Mouse (Mus musculus) heart, embryonic 13.5 days (tissue): ENCODE measurements at regions not wholly inside any gene's neighbourhood (a gene's known extent, or its start where the extent isn't known, plus 50 kb on each side); places are given as distances from the start of the nearest gene placed in this dataset.
"Not testable (repeated sequence)": the region's sequence is repeated elsewhere in the genome, so short reads cannot be mapped to it uniquely, and the experiment has no call there.

ENCODE experiments used
- ATAC-seq: fragments of 200-750 bp; cut with Nextera tagmentation; 2 replicates; pipeline ENCODE4 v1.8.0; 2017; ENCODE audit warnings: moderate TSS enrichment; ENCODE audit not compliant: insufficient number of reproducible peaks, low FRiP score, low TSS enrichment; ENCODE audit errors: extremely low read depth
- H3K27ac ChIP-seq: fragments of 300-500 bp; sonication (generic); replicated peaks from 2 replicates; pipeline ENCODE4 v1.5.1; 2015; ENCODE audit warnings: moderate library complexity, mild to moderate bottlenecking, inconsistent platforms
- H3K27me3 ChIP-seq: fragments of 300-500 bp; sonication (generic); replicated peaks from 2 replicates; pipeline ENCODE4 v1.6.1; 2015; ENCODE audit warnings: mild to moderate bottlenecking, inconsistent platforms
- H3K36me3 ChIP-seq: fragments of 300-500 bp; sonication (generic); 2 replicates; pipeline ENCODE4 v1.6.1; 2015; ENCODE audit warnings: mild to moderate bottlenecking, inconsistent platforms
- H3K4me1 ChIP-seq: fragments of 300-500 bp; sonication (generic); 2 replicates; pipeline ENCODE4 v1.6.1; 2015; ENCODE audit warnings: inconsistent platforms
- H3K4me2 ChIP-seq: fragments of 300-500 bp; sonication (generic); 2 replicates; pipeline ENCODE4 v1.6.1; 2015; ENCODE audit warnings: inconsistent platforms, mild to moderate bottlenecking, moderate library complexity
- H3K4me3 ChIP-seq: fragments of 300-500 bp; sonication (generic); 2 replicates; pipeline ENCODE4 v1.5.1; 2015; ENCODE audit warnings: moderate library complexity, mild to moderate bottlenecking, inconsistent platforms
- H3K9ac ChIP-seq: fragments of 300-500 bp; sonication (generic); 2 replicates; pipeline ENCODE4 v1.6.1; 2015; ENCODE audit warnings: inconsistent platforms, mild to moderate bottlenecking, moderate library complexity
- H3K9me3 ChIP-seq: fragments of 300-500 bp; sonication (generic); 2 replicates; pipeline ENCODE4 v1.6.1; 2016; ENCODE audit warnings: inconsistent platforms
- WGBS: fragments of 180-500 bp; shearing (Covaris S2); methylation state at CpG from one replicate; pipeline ENCODE4 v1.1.7; 2015; ENCODE audit warnings: mixed read lengths; 5-methylcytosine and 5-hydroxymethylcytosine counted together

DNA sequence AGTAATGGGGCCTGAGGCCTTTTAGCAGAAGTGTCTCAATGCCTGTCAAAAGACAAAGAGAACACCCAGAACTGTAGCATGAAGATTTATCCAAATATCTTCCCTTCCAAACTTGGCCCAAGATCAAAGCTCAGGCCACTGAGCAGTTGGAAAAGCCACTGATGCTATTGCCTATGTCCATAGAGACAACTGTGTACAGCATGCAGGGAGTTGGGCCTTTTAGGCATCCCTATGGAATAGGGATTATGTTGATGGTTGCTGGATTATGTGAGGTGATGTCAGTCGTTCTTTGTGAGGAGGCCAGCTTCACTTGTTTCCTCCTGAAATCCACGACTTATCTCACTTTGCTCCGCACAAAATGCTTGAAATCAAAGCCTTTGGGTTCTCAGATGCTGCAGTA is 153.1 kb upstream of the Gm17728 start:
- no peaks in the 10 kb centered on the region for H3K4me1 ChIP-seq
- H3K27ac ChIP-seq, result no peak overlapping the region
- no peaks in the 10 kb centered on the region for H3K9me3 ChIP-seq
- H3K4me3 ChIP-seq, result no peak overlapping the region
- 68% methylated on average over 3 of the region's 3 CpGs for WGBS
- no peak overlapping the region for H3K9ac ChIP-seq
- H3K36me3 ChIP-seq, result no peaks in the 10 kb centered on the region
- H3K4me2 ChIP-seq, result no peak overlapping the region
- no peak for ATAC-seq
- no peaks in the 10 kb centered on the region; the same call in 1 of the 2 replicates for H3K27me3 ChIP-seq

DNA sequence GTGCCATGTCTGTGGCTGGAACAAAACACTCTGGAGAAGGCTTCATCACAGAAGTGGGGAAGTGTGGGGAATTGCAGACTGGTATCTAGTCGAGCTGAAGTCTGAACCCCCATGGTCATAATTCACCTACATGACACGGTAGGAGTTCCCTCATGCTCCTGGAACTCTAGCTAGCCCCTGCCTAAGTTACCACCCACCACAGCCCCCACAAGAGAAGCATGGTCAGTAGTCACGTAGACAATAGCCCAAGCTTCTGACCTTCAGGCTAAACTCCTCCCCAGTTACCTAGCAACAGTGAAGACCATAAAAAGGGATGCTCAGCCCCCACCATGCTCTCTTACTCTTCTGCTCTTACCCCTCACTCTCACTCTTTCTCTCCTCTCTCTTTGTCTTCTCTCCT is 143.8 kb upstream of the Gm17728 start:
- not testable (repeated sequence) for H3K36me3 ChIP-seq, H3K27me3 ChIP-seq, ATAC-seq, H3K9ac ChIP-seq, H3K4me2 ChIP-seq, H3K4me3 ChIP-seq, H3K4me1 ChIP-seq, H3K27ac ChIP-seq, H3K9me3 ChIP-seq
- 65% methylated on average over 3 of the region's 3 CpGs for WGBS

DNA sequence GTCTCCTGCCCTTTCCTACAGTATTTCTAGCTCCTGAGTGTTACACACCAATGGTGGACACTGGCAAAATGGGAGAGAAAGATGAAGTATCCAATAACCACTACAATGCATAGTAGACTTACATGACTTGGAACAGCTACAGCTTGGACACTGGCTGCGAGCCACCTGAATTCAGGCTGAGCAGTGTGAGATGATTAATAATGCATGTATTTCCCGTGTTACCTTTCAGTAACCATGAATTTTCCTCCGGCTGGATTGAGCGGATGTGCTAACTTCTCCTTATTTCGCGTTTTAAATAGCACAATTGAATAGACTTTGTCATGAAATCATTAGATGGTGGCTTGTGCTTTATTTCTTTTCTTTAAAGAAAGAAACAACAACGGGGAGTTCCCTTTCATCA is 142.4 kb upstream of the Gm17728 start:
- Histone ChIP-seq H3K9ac (no peak overlapping the region), H3K36me3 (no peaks in the 10 kb centered on the region), H3K4me1 (no peaks in the 10 kb centered on the region), H3K4me2 (no peak overlapping the region), H3K27ac (no peak overlapping the region), H3K9me3 (no peaks in the 10 kb centered on the region), H3K27me3 (no peaks in the 10 kb centered on the region), H3K4me3 (no peak overlapping the region)
- no peak for ATAC-seq
- WGBS, result 74% methylated on average over 7 of the region's 7 CpGs

DNA sequence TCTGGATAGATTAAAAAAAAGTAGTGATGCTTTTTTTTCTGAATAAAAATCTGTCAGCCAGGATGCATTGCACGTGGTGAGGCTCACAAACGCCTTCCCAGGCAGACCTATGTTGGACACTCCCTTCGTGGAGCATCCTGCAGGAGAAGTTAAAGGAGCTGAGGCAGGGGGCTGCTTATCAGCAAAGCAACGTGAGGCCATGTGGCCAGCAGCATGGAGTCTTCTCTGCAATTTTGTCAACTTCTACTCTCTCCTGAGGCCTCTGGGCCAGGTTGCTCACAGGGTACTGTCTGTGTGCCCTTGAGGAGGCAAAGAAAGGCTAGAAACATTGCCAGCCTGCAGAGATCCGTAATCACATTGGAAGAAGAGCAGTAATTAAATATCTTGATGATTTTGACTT is 140.0 kb upstream of the Gm17728 start:
- WGBS, result 45% methylated on average over 5 of the region's 5 CpGs
- no peak overlapping the region for H3K9ac ChIP-seq
- no peaks in the 10 kb centered on the region for H3K9me3 ChIP-seq
- H3K4me1 ChIP-seq, result no peaks in the 10 kb centered on the region
- H3K27ac ChIP-seq, result no peak overlapping the region
- no peak overlapping the region for H3K4me3 ChIP-seq
- no peaks in the 10 kb centered on the region for H3K27me3 ChIP-seq
- ATAC-seq, result no peak
- H3K4me2 ChIP-seq, result no peak overlapping the region
- no peaks in the 10 kb centered on the region for H3K36me3 ChIP-seq

DNA sequence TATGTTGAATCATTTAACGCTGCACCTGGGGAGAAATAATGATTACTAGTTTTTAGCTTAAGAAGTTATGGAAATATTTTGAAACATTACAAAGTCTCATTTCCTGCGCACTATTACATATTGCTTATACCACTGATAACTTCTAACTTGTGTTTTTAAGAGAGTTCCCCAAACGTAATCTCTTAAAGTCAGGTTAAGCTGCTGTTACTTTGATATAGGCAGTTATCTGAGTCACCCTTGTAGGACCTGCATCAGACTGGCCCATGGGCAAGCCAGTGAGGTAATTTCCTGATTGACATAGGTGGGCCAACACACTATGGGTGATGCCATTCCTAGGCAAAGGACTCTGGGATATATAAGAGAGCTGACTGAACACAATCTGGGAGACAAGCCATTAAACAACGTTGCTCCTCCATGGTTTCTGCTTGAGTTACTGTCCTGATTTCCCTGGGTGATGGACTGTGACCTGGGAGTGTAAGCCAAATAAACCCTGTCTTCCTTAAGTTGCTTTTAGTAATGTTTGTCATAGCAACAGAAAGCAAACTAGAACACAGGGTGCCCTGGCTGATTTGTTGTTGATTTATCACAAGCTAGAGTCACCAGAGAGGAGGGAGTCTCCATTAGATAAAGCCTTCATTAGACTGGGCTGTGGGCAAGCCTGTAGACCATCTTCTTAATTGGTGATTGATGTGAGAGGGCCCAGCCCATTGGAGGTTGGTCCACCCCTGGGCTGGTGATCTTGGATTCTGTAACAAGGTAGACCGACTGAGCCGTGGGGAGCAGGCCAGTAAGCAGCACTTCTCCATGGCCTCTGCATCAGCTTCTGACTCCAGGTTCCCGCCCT is 139.3 kb upstream of the Gm17728 start:
- no peak overlapping the region for H3K9ac ChIP-seq
- no peaks in the 10 kb centered on the region for H3K9me3 ChIP-seq
- H3K27me3 ChIP-seq, result no peaks in the 10 kb centered on the region
- ATAC-seq, result no peak
- H3K4me2 ChIP-seq, result no peak overlapping the region
- 75% methylated on average over 7 of the region's 7 CpGs for WGBS
- no peak overlapping the region for H3K4me3 ChIP-seq
- H3K36me3 ChIP-seq, result no peaks in the 10 kb centered on the region
- no peak overlapping the region for H3K27ac ChIP-seq
- H3K4me1 ChIP-seq, result no peaks in the 10 kb centered on the region

DNA sequence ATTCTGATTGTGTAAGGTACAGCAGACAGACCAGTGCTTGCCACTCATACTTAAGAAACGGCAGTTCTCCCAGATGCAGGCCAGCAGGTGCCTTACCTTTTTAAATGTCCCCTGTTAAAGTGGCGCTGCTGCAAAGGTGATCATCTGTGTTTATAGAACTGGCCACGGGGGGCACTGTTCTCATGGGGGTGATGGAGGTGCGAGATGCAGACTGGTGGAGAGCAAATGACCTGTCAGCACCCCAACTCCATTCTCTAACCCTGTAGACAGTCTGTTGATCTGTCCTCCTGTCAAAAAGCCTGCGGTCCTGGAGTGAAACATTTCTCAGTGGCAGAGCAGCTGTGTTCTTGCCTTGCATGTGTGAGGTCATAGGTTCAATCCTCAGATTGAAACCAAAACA is 135.4 kb upstream of the Gm17728 start:
- Histone ChIP-seq H3K27ac (no peak overlapping the region), H3K27me3 (no peaks in the 10 kb centered on the region), H3K36me3 (no peaks in the 10 kb centered on the region), H3K4me1 (no peaks in the 10 kb centered on the region), H3K4me3 (no peak overlapping the region), H3K9ac (no peak overlapping the region), H3K9me3 (no peaks in the 10 kb centered on the region), H3K4me2 (no peak overlapping the region)
- WGBS, result 38% methylated on average over 5 of the region's 5 CpGs
- no peak for ATAC-seq

DNA sequence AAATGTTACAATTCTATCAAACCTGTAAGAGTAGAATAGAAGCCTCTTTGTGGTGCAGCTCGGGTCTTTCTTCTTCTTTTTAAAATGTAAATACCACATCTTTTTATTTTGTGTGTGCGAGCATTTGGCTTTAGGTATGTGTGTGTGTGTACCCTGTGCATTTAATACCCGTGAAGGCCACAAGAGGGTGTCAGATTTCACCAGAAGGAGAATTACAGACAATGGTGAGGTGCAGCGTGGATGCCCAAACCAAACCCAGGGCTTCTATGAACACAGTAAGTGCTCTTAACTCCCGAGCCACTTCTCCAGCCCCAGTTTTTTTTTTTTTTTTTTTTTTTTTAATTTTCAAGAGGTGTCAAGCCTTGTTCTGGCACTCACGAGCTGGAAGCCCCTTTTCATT is 135.0 kb upstream of the Gm17728 start:
- no peaks in the 10 kb centered on the region for H3K27me3 ChIP-seq
- no peak overlapping the region for H3K4me2 ChIP-seq
- H3K4me1 ChIP-seq, result no peaks in the 10 kb centered on the region
- no peak for ATAC-seq
- no peaks in the 10 kb centered on the region for H3K9me3 ChIP-seq
- no peak overlapping the region for H3K9ac ChIP-seq
- no peak overlapping the region for H3K27ac ChIP-seq
- no peaks in the 10 kb centered on the region for H3K36me3 ChIP-seq
- WGBS, result 65% methylated on average over 6 of the region's 6 CpGs
- no peak overlapping the region for H3K4me3 ChIP-seq

DNA sequence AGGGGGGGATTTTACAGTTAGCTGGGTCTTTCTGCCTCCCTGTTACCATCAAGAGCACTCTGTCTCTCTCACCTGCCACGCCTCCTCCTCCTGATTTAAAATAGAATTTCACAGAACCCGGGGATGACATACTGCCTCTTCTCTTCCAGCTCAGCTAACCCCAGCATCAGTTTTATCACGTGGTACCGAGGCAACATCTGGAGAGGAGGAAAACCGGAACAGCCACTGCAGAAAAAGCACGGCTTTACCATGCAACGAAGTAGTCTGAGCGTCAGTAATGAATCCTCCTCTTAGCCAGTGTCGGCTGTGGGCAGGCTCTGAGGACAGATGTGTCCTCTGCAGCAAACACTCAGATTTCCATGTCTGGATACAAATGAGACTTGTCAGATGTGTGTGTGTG is 134.2 kb upstream of the Gm17728 start:
- H3K36me3 ChIP-seq, result no peaks in the 10 kb centered on the region
- no peaks in the 10 kb centered on the region for H3K4me1 ChIP-seq
- no peaks in the 10 kb centered on the region for H3K27me3 ChIP-seq
- no peak for ATAC-seq
- H3K9ac ChIP-seq, result no peak overlapping the region
- no peak overlapping the region for H3K27ac ChIP-seq
- no peaks in the 10 kb centered on the region for H3K9me3 ChIP-seq
- WGBS, result 49% methylated on average over 9 of the region's 9 CpGs
- no peak overlapping the region for H3K4me2 ChIP-seq
- H3K4me3 ChIP-seq, result no peak overlapping the region

DNA sequence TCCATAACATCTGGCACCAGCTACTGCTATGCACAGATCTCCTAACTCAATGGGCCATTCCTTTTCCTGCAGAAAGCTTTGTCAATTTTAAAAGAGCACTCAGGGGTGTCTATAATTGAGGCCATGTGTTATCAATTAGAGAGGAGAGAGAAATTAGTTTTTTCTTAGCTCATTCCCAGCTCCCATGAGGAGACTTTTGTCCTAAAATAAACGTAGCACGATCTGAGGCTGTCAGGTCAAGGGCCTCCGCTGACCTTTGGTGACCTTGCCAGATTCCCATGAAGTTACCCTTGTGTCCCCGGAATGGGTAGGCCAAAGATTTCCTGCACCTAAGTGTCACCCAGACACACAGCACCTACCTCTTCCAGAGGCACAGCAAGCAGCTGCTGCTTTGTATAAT is 130.3 kb upstream of the Gm17728 start:
- H3K4me3 ChIP-seq, result no peak overlapping the region
- H3K4me2 ChIP-seq, result no peak overlapping the region
- no peaks in the 10 kb centered on the region for H3K36me3 ChIP-seq
- no peak for ATAC-seq
- no peaks in the 10 kb centered on the region for H3K27me3 ChIP-seq
- H3K27ac ChIP-seq, result no peak overlapping the region
- no peaks in the 10 kb centered on the region for H3K4me1 ChIP-seq
- WGBS, result 42% methylated on average over 4 of the region's 4 CpGs
- no peak overlapping the region for H3K9ac ChIP-seq
- no peaks in the 10 kb centered on the region for H3K9me3 ChIP-seq

DNA sequence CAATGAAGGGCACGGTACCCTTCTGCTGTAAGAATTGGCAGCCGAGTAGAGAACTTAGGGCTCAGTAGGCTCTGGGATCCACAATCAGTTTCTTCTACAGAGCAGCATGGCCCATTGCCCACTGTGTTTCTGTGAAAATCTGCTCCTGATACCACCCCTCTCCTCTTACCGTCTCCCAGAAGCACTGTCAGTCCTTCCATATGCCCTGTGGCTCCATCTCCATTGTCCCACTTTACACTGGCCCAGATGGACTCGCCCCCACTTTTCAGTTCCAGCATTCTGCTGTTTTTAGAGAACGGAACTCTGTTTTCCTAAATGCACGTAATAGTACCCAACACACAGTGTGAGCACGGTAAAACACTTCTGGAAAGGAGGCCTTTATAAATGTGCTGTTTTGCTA is 129.6 kb upstream of the Gm17728 start:
- Histone ChIP-seq H3K9me3 (no peaks in the 10 kb centered on the region), H3K4me2 (no peak overlapping the region), H3K9ac (no peak overlapping the region), H3K4me1 (no peaks in the 10 kb centered on the region), H3K27me3 (no peaks in the 10 kb centered on the region), H3K36me3 (no peaks in the 10 kb centered on the region), H3K27ac (no peak overlapping the region), H3K4me3 (no peak overlapping the region)
- ATAC-seq, result no peak
- WGBS, result 83% methylated on average over 7 of the region's 7 CpGs

DNA sequence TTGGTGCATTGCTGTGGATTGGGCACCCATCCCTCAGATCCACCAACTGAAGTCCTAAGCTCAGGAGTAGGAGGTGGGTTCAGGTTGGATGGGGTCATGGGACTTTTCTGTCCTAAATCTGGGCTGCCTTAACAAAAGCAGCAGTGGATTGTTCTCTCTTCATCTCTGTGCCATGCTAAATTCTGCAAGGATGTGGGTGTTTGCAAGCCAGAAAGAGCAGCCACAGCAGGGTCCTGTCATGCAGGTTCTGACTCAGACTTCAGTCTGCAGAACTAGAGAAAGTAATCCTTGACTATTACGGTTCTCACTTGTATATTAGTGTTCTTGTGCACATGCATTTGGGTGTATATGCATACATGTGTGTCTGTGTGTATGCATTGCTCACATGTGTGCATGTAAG is 125.5 kb upstream of the Gm17728 start:
- 83% methylated on average over 1 of the region's 1 CpGs for WGBS
- no peaks in the 10 kb centered on the region for H3K9me3 ChIP-seq
- ATAC-seq, result no peak
- H3K36me3 ChIP-seq, result no peaks in the 10 kb centered on the region
- no peak overlapping the region for H3K4me2 ChIP-seq
- H3K4me1 ChIP-seq, result no peaks in the 10 kb centered on the region
- H3K4me3 ChIP-seq, result no peak overlapping the region
- H3K27me3 ChIP-seq, result no peaks in the 10 kb centered on the region
- H3K9ac ChIP-seq, result no peak overlapping the region
- no peak overlapping the region for H3K27ac ChIP-seq

DNA sequence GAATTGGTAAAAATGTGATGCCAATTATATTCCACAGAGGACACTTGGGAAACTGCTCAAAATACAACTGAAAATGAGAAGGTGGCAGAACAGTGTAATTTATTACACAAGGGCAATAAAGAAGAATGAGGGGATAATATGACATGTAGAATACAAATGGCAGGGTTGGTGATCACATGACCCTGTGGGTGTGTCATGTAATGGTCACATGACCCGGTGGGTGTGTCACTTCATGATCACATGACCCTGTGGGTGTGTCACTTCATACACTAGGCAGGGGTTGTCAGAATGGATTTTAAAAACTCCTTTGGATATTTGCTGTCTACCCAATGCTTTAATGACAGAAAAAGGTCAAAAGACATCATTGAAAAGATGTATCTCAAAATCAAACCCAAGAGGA is 123.6 kb upstream of the Gm17728 start:
- no peaks in the 10 kb centered on the region for H3K27me3 ChIP-seq

More for the DNA sequence above, 123.6 kb upstream of the Gm17728 start:
- no peaks in the 10 kb centered on the region for H3K36me3 ChIP-seq
- H3K4me3 ChIP-seq, result no peak overlapping the region
- no peak overlapping the region for H3K4me2 ChIP-seq
- H3K9me3 ChIP-seq, result no peaks in the 10 kb centered on the region
- H3K4me1 ChIP-seq, result no peaks in the 10 kb centered on the region
- no peak overlapping the region for H3K27ac ChIP-seq
- no peak overlapping the region for H3K9ac ChIP-seq
- WGBS, result 72% methylated on average over 1 of the region's 1 CpGs
- ATAC-seq, result no peak
